Mouse (Mus musculus) cerebellum, adult 2 months (tissue): ENCODE measurements around the gene Plxna4.

ENCODE experiments used
- CTCF ChIP-seq: fragments of 200-500 bp; IDR thresholded peaks from 2 replicates; pipeline ENCODE4 v1.5.1; 2011; ENCODE audit warnings: low read depth, mild to moderate bottlenecking, control low read depth, low read length, moderate library complexity, borderline replicate concordance; ENCODE audit not compliant: insufficient read depth
- POLR2A ChIP-seq: fragments of 200-500 bp; IDR thresholded peaks from 2 replicates; pipeline ENCODE4 v1.6.1; 2011; ENCODE audit warnings: low read length, control low read depth, borderline replicate concordance; ENCODE audit not compliant: insufficient read depth

GRCm38 (mm10) chr6:32363489-32364068, 224.4 kb downstream of the Plxna4 start:
- TF ChIP-seq POLR2A: no peak
- TF ChIP-seq CTCF: no peak
